Comparison of ENCODE assay signal across 8 mouse cellular contexts in genomic region chr3:79516099-79516920, GRCm38 (mm10). TPM values are rescaled to one million over a fixed set of nuclear protein-coding genes. Genes with fewer than 3 reads are reported as not detected.
A peak's percentile ranks its signal among the peaks of the same experiment; 100 is the strongest.
DNase-seq lines count a peak whose midpoint lies in the region; ATAC-seq lines count a peak whose summit lies in the region.

No protein-coding gene starts in this region.

- no peak for DNase-seq in hindbrain, embryonic 14.5 days (ENCODE audit: low spot score)
- peak; percentile 85 for DNase-seq in R1 (ENCODE audit: low read depth, low spot score)
- DNase-seq in ovary, postnatal 10 days (ENCODE audit: low spot score), result no peak
- no peak for DNase-seq in urinary bladder, postnatal 14 days (ENCODE audit: low spot score)
- no peak for DNase-seq in thymus, postnatal 0 days (ENCODE audit: low spot score)

- H3K27ac ChIP-seq in hindbrain, embryonic 13.5 days, result 0 out of 2 replicates have a peak overlapping the region, but pooled peaks have one; percentile 30
- H3K27ac ChIP-seq in hindbrain, embryonic 14.5 days, result no peak overlapping the region
- no peak overlapping the region for H3K27ac ChIP-seq in embryonic facial prominence, embryonic 13.5 days
- H3K27ac ChIP-seq in limb, embryonic 12.5 days, result 0 out of 2 replicates have a peak overlapping the region, but pooled peaks have one; percentile 42

- no peak overlapping the region for H3K4me3 ChIP-seq in hindbrain, embryonic 13.5 days
- H3K4me3 ChIP-seq in hindbrain, embryonic 14.5 days (replicated peaks; ENCODE audit: low read length), result no peak overlapping the region
- H3K4me3 ChIP-seq in embryonic facial prominence, embryonic 13.5 days, result no peak overlapping the region
- no peak overlapping the region for H3K4me3 ChIP-seq in limb, embryonic 12.5 days (replicated peaks)

- no peak for ATAC-seq in hindbrain, embryonic 13.5 days (ENCODE audit: low FRiP score)
- ATAC-seq in hindbrain, embryonic 14.5 days (ENCODE audit: low FRiP score), result no peak
- 0 out of 2 replicates have a peak, but pooled peaks have one; percentile 23 for ATAC-seq in embryonic facial prominence, embryonic 13.5 days (ENCODE audit: insufficient number of reproducible peaks, insufficient read depth, low FRiP score, low TSS enrichment, low read depth)
- ATAC-seq in limb, embryonic 12.5 days (ENCODE audit: insufficient number of reproducible peaks, insufficient read depth, low FRiP score, low TSS enrichment, low read depth), result peak; percentile 58

- H3K9ac ChIP-seq in hindbrain, embryonic 13.5 days, result no peak overlapping the region
- no peak overlapping the region for H3K9ac ChIP-seq in hindbrain, embryonic 14.5 days
- H3K9ac ChIP-seq in embryonic facial prominence, embryonic 13.5 days, result no peak overlapping the region
- no peak overlapping the region for H3K9ac ChIP-seq in limb, embryonic 12.5 days (replicated peaks)

- H3K27me3 ChIP-seq in hindbrain, embryonic 13.5 days, result no peaks in the 10 kb centered on the region
- H3K27me3 ChIP-seq in hindbrain, embryonic 14.5 days (ENCODE audit: control insufficient read depth, insufficient read depth, low read length), result no peaks in the 10 kb centered on the region
- no peaks in the 10 kb centered on the region for H3K27me3 ChIP-seq in embryonic facial prominence, embryonic 13.5 days
- H3K27me3 ChIP-seq in limb, embryonic 12.5 days, result no peaks in the 10 kb centered on the region

- no peak overlapping the region for H3K4me2 ChIP-seq in hindbrain, embryonic 13.5 days
- H3K4me2 ChIP-seq in hindbrain, embryonic 14.5 days (replicated peaks), result no peak overlapping the region
- no peak overlapping the region for H3K4me2 ChIP-seq in embryonic facial prominence, embryonic 13.5 days
- H3K4me2 ChIP-seq in limb, embryonic 12.5 days, result no peak overlapping the region

- peaks cover 10% of the 10 kb centered on the region for H3K36me3 ChIP-seq in hindbrain, embryonic 13.5 days
- H3K36me3 ChIP-seq in hindbrain, embryonic 14.5 days (replicated peaks; ENCODE audit: control insufficient read depth, insufficient read depth), result peaks cover 8% of the 10 kb centered on the region; the same call in 1 of the 2 replicates
- peaks cover 3% of the 10 kb centered on the region; the same call in 1 of the 2 replicates for H3K36me3 ChIP-seq in embryonic facial prominence, embryonic 13.5 days
- no peaks in the 10 kb centered on the region; the same call in 1 of the 2 replicates for H3K36me3 ChIP-seq in limb, embryonic 12.5 days

- peaks cover 27% of the 10 kb centered on the region for H3K4me1 ChIP-seq in hindbrain, embryonic 13.5 days (replicated peaks)
- peaks cover 19% of the 10 kb centered on the region for H3K4me1 ChIP-seq in hindbrain, embryonic 14.5 days (replicated peaks; ENCODE audit: control insufficient read depth, insufficient read depth, low read length)
- peaks cover 22% of the 10 kb centered on the region for H3K4me1 ChIP-seq in embryonic facial prominence, embryonic 13.5 days
- H3K4me1 ChIP-seq in limb, embryonic 12.5 days (replicated peaks), result peaks cover 16% of the 10 kb centered on the region

- no peaks in the 10 kb centered on the region for H3K9me3 ChIP-seq in hindbrain, embryonic 13.5 days
- no peaks in the 10 kb centered on the region for H3K9me3 ChIP-seq in hindbrain, embryonic 14.5 days (ENCODE audit: control insufficient read depth, low read length)
- no peaks in the 10 kb centered on the region for H3K9me3 ChIP-seq in embryonic facial prominence, embryonic 13.5 days
- H3K9me3 ChIP-seq in limb, embryonic 12.5 days, result no peaks in the 10 kb centered on the region

- 83% methylated on average over 14 of the region's 14 CpGs for WGBS in hindbrain, embryonic 13.5 days
- WGBS in hindbrain, embryonic 14.5 days, result 82% methylated on average over 14 of the region's 14 CpGs
- WGBS in embryonic facial prominence, embryonic 13.5 days, result 65% methylated on average over 14 of the region's 14 CpGs
- WGBS in limb, embryonic 12.5 days, result 61% methylated on average over 14 of the region's 14 CpGs

RNA-seq across cellular contexts. Expression of gene Fnip2, which starts 51.3 kb away (rescaled TPM):
- polyA plus RNA-seq in hindbrain, embryonic 13.5 days (2015; fragmentation: Nextera tagmentation; extraction: Ambion mirVana), result 4.7 and 6.1 TPM in 2 replicates
- 5.9 and 9.9 TPM in 2 replicates for polyA plus RNA-seq in hindbrain, embryonic 14.5 days (2014; fragmentation: Nextera tagmentation; extraction: Ambion mirVana)
- 3.8 and 4.7 TPM in 2 replicates for polyA plus RNA-seq in embryonic facial prominence, embryonic 13.5 days (2015; fragmentation: Nextera tagmentation; extraction: Ambion mirVana)
- polyA plus RNA-seq in limb, embryonic 12.5 days (2016; fragmentation: Nextera tagmentation; extraction: Ambion mirVana), result 6.0 and 6.4 TPM in 2 replicates
- polyA plus RNA-seq in thymus, postnatal 0 days (2015; fragmentation: Nextera tagmentation; extraction: Ambion mirVana), result 0.71 and 0.90 TPM in 2 replicates

Comparison
In these comparisons a context has a peak if more than half of its experiments do, and no peak if none do; other contexts are left out.
1. H3K27ac ChIP-seq: peak in hindbrain, embryonic 13.5 days (single experiment) and limb, embryonic 12.5 days (single experiment); none in hindbrain, embryonic 14.5 days (single experiment) and embryonic facial prominence, embryonic 13.5 days (single experiment).
2. ATAC-seq: peak in embryonic facial prominence, embryonic 13.5 days (single experiment) and limb, embryonic 12.5 days (single experiment); none in hindbrain, embryonic 13.5 days (single experiment) and hindbrain, embryonic 14.5 days (single experiment).